Mouse (Mus musculus) heart, embryonic 14.5 days (tissue): ENCODE data around the gene Cavin1. TPM values are rescaled to one million over a fixed set of nuclear protein-coding genes. Genes with fewer than 3 reads are reported as not detected.

Source experiments
- ATAC-seq: fragments of 200-750 bp; cut with Nextera tagmentation; 2 replicates; pipeline ENCODE4 v1.8.0; 2017; ENCODE audit warnings: low read depth, moderate TSS enrichment; ENCODE audit not compliant: insufficient number of reproducible peaks, insufficient read depth, low FRiP score
- H3K27ac ChIP-seq, 2 experiments: fragments of 200-500 bp in 1 of 2; fragments of 300-500 bp in 1 of 2; sonication (generic) in 1 of 2; replicated peaks in 1 of 2; 2 replicates each; pipeline ENCODE4 v1.5.1; 2012 to 2014; ENCODE audit warnings: low read depth in 2 of 2, low read length in 2 of 2, control low read depth in 1 of 2, mild to moderate bottlenecking in 1 of 2, mixed read lengths in 1 of 2; ENCODE audit not compliant: control insufficient read depth in 1 of 2, insufficient read depth in 1 of 2
- H3K27me3 ChIP-seq: fragments of 300-500 bp; sonication (generic); 2 replicates; pipeline ENCODE4 v1.6.1; 2014; ENCODE audit warnings: mild to moderate bottlenecking, low read length, control low read depth; ENCODE audit not compliant: control insufficient read depth, insufficient read depth
- H3K36me3 ChIP-seq: fragments of 300-500 bp; sonication (generic); 2 replicates; pipeline ENCODE4 v1.6.1; 2014; ENCODE audit warnings: mild to moderate bottlenecking, control low read depth, low read length, mixed read lengths; ENCODE audit not compliant: control insufficient read depth, insufficient read depth
- H3K4me1 ChIP-seq, 2 experiments: fragments of 200-500 bp in 1 of 2; fragments of 300-500 bp in 1 of 2; sonication (generic) in 1 of 2; 2 replicates each; pipeline ENCODE4 v1.6.1; 2012 to 2014; ENCODE audit warnings: low read length in 2 of 2, control low read depth in 1 of 2, mixed read lengths in 1 of 2; ENCODE audit not compliant: control insufficient read depth in 2 of 2, insufficient read depth in 2 of 2
- H3K4me2 ChIP-seq: fragments of 300-500 bp; sonication (generic); 2 replicates; pipeline ENCODE4 v1.6.1; 2014; ENCODE audit warnings: mild to moderate bottlenecking, low read length
- H3K4me3 ChIP-seq, 2 experiments: fragments of 200-500 bp in 1 of 2; fragments of 300-500 bp in 1 of 2; sonication (generic) in 1 of 2; 2 replicates each; pipeline ENCODE4 v1.5.1; 2012 to 2014; ENCODE audit warnings: low read length in 2 of 2, mild to moderate bottlenecking in 2 of 2, control low read depth in 1 of 2, low read depth in 1 of 2, moderate library complexity in 1 of 2; ENCODE audit not compliant: control insufficient read depth in 1 of 2, insufficient read depth in 1 of 2
- H3K9ac ChIP-seq: fragments of 300-500 bp; sonication (generic); 2 replicates; pipeline ENCODE4 v1.6.1; 2014; ENCODE audit warnings: mild to moderate bottlenecking, low read length
- H3K9me3 ChIP-seq: fragments of 300-500 bp; sonication (generic); 2 replicates; pipeline ENCODE4 v1.6.1; 2016; ENCODE audit warnings: low read length, control low read depth; ENCODE audit not compliant: control insufficient read depth
- WGBS: fragments of 180-500 bp; shearing (Covaris S2); extraction: QIAGEN DNeasy Blood & Tissue Kit; methylation state at CpG from one replicate; pipeline ENCODE4 v1.1.7; 2014; 5-methylcytosine and 5-hydroxymethylcytosine counted together
- polyA plus RNA-seq: library from polyadenylated mRNA; unstranded; fragments of >200 nt; fragmentation: Nextera tagmentation; extraction: Ambion mirVana; gene quantifications from 2 replicates; pipeline ENCODE4 v1.2.1, GENCODE M21; 2014

Cavin1 gene
- polyA plus RNA-seq, 1 experiment from 2014 or later: 204 TPM

- 52% methylated on average over 5 of the region's 6 CpGs for WGBS
Observed at GRCm38 (mm10) chr11:100957915-100958469, 12.7 kb downstream of the Cavin1 start.

GRCm38 (mm10) chr11:100957244-100957643 lies 13.4 kb downstream of the Cavin1 start:
- H3K4me2 ChIP-seq: no peak overlapping the region
- H3K9me3 ChIP-seq: no peaks in the 10 kb centered on the region
- ATAC-seq: no peak
- H3K9ac ChIP-seq: no peak overlapping the region
- H3K27ac ChIP-seq: no peak overlapping the region
- H3K4me1 ChIP-seq: peaks cover 15 to 43% of the 10 kb centered on the region in 2 experiments
- 5% methylated on average over 5 of the region's 5 CpGs for WGBS
- no peaks in the 10 kb centered on the region for H3K27me3 ChIP-seq
- H3K4me3 ChIP-seq: no peak overlapping the region
- peaks cover 50% of the 10 kb centered on the region for H3K36me3 ChIP-seq

More at GRCm38 (mm10) chr11:100957915-100958469, 12.7 kb downstream of the Cavin1 start:
- Histone ChIP-seq H3K4me3 (no peak overlapping the region), H3K36me3 (peaks cover 57% of the 10 kb centered on the region), H3K4me2 (no peak overlapping the region), H3K4me1 (peaks cover 20 to 46% of the 10 kb centered on the region in 2 experiments), H3K9me3 (no peaks in the 10 kb centered on the region), H3K27me3 (no peaks in the 10 kb centered on the region), H3K27ac (no peak overlapping the region; a peak in 1 of 4 replicates), H3K9ac (no peak overlapping the region)
- no peak for ATAC-seq

GRCm38 (mm10) chr11:100949540-100949939 lies 21.1 kb downstream of the Cavin1 start:
- Histone ChIP-seq H3K27ac (no peak overlapping the region), H3K27me3 (no peaks in the 10 kb centered on the region), H3K36me3 (peaks cover 8% of the 10 kb centered on the region), H3K9me3 (peaks cover 7% of the 10 kb centered on the region; the same call in 1 of the 2 replicates), H3K4me3 (no peak overlapping the region), H3K4me1 (peaks cover 6 to 18% of the 10 kb centered on the region in 2 experiments), H3K4me2 (no peak overlapping the region), H3K9ac (no peak overlapping the region)
- WGBS: 97% methylated on average over 1 of the region's 1 CpGs
- ATAC-seq: no peak

- no peak overlapping the region for H3K27ac ChIP-seq
- H3K27me3 ChIP-seq: no peaks in the 10 kb centered on the region
- no peak overlapping the region for H3K4me2 ChIP-seq
- no peaks in the 10 kb centered on the region for H3K36me3 ChIP-seq
- H3K9me3 ChIP-seq: peaks cover 7% of the 10 kb centered on the region; the same call in 1 of the 2 replicates
- WGBS: 34% methylated on average over 4 of the region's 4 CpGs
- no peak overlapping the region for H3K9ac ChIP-seq
- H3K4me3 ChIP-seq: no peak overlapping the region
- ATAC-seq: no peak
- H3K4me1 ChIP-seq: peaks cover 6 to 18% of the 10 kb centered on the region in 2 experiments
Observed at GRCm38 (mm10) chr11:100948317-100948716, 22.4 kb downstream of the Cavin1 start.

GRCm38 (mm10) chr11:100947548-100947947 lies 23.1 kb downstream of the Cavin1 start:
- no peaks in the 10 kb centered on the region for H3K36me3 ChIP-seq
- H3K9me3 ChIP-seq: peaks cover 7% of the 10 kb centered on the region; the same call in 1 of the 2 replicates
- H3K4me3 ChIP-seq: no peak overlapping the region
- no peak overlapping the region for H3K4me2 ChIP-seq
- peaks cover 6 to 16% of the 10 kb centered on the region in 2 experiments for H3K4me1 ChIP-seq
- no peaks in the 10 kb centered on the region for H3K27me3 ChIP-seq
- peak overlapping the region in 1 of 2 experiments; percentile 37; a peak in 1 of 4 replicates for H3K27ac ChIP-seq
- no peak for ATAC-seq
- H3K9ac ChIP-seq: no peak overlapping the region

GRCm38 (mm10) chr11:100946862-100947261 lies 23.8 kb downstream of the Cavin1 start:
- Histone ChIP-seq H3K4me3 (no peak overlapping the region), H3K4me2 (no peak overlapping the region), H3K27ac (peak overlapping the region in 1 of 2 experiments; percentile 37; a peak in 3 of 4 replicates), H3K9ac (no peak overlapping the region), H3K9me3 (peaks cover 7% of the 10 kb centered on the region; the same call in 1 of the 2 replicates), H3K36me3 (no peaks in the 10 kb centered on the region), H3K4me1 (peaks cover 2 to 9% of the 10 kb centered on the region in 2 experiments; a peak in 3 of 4 replicates), H3K27me3 (no peaks in the 10 kb centered on the region)
- WGBS: 23% methylated on average over 4 of the region's 4 CpGs
- ATAC-seq: no peak

- Histone ChIP-seq H3K4me2 (no peak overlapping the region), H3K9ac (no peak overlapping the region), H3K4me3 (no peak overlapping the region), H3K36me3 (no peaks in the 10 kb centered on the region), H3K27me3 (no peaks in the 10 kb centered on the region), H3K27ac (no peak overlapping the region), H3K9me3 (peaks cover 7% of the 10 kb centered on the region; the same call in 1 of the 2 replicates), H3K4me1 (peaks cover 2 to 13% of the 10 kb centered on the region in 2 experiments; a peak in 2 of 4 replicates)
- 92% methylated on average over 1 of the region's 1 CpGs for WGBS
- no peak for ATAC-seq
Observed at GRCm38 (mm10) chr11:100942388-100942787, 28.3 kb downstream of the Cavin1 start.
